Mouse (Mus musculus): ENCODE measurements around the gene Asf1a.

Gene Asf1a

GRCm38 (mm10) chr10:53596677-53597120, at the start of gene Asf1a:
Gene Asf1a, plus strand, starts transcription at chr10:53596757.
- peak; percentile 97 for ATAC-seq (ENCODE audit: insufficient number of reproducible peaks, low FRiP score, low TSS enrichment)

DNA sequence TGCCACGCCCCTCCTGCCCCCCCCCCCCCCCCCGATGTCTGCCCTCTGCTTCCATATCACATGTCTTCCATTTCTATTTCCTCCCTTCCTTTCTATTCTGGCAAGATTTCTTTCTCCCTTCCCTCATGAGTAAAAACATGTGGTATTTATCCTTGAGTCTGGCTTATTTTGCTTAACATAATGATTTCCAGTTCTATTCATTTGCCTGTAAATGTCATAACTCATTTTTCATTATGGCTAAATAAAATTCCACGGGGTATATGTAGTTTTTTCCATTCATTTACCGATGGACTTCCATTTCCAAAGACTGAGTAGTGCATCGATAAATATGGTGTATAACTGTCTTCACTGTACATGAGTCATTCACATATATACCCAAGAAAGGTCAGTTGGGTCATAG, 34.6 kb upstream of the Asf1a start:
- no peak for ATAC-seq (ENCODE audit: insufficient number of reproducible peaks, low FRiP score, low TSS enrichment)

DNA sequence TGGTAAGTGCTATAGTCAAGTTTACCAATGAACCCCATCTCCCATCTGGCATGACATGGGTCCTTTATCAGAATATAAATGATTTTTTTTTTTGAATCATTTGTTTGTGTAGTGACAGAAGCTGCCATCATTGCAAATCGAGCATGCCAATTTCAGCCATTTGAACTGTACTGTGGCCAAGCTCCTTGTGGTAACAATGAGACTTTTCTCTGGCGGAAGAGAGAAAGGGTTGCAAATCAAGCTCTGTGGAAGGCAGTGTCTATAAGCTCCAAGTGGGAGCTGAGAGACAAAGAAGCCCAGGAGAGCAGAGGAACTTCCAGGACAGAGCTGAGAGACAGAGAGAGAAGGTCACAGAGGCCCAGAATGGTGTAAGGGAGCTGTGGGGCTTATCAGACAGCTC, 31.0 kb upstream of the Asf1a start:
- ATAC-seq (ENCODE audit: insufficient number of reproducible peaks, low FRiP score, low TSS enrichment) = no peak

GRCm38 (mm10) chr10:53568531-53568930, 28.0 kb upstream of the Asf1a start:
- no peak for ATAC-seq (ENCODE audit: insufficient number of reproducible peaks, low FRiP score, low TSS enrichment)

GRCm38 (mm10) chr10:53580137-53580536, 16.4 kb upstream of the Asf1a start:
- 0 out of 2 replicates have a peak, but pooled peaks have one; percentile 15 for ATAC-seq (ENCODE audit: insufficient number of reproducible peaks, low FRiP score, low TSS enrichment)

DNA sequence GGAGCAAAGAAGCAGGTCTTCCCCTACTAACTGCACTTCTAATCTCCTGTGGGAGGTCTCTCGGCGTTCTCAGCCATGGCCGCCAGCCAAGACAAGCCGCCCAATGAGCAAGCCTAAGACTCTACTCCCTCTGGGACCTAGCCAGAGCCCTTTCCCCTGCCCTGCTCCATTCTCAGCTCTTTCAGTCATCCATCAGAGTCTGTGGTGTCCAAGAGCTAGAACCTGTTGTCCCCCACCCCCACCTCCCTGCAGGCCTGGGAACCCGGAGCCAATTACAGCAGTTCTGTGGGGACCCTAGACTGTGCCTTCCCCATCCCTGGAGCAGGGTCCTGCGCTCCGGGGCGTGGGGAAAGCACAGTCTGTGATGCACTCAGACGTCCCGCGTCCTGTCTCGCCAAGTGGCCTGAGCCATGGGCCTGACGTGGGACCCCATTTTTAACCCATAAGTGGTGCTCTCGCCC, 15.9 kb upstream of the Asf1a start:
- peak; percentile 76 for ATAC-seq (ENCODE audit: insufficient number of reproducible peaks, low FRiP score, low TSS enrichment)

- ATAC-seq (ENCODE audit: insufficient number of reproducible peaks, low FRiP score, low TSS enrichment) = no peak
These were observed 15.5 kb upstream of the Asf1a start for GRCm38 (mm10) chr10:53581087-53581486.

GRCm38 (mm10) chr10:53585777-53586176, 10.8 kb upstream of the Asf1a start:
- no peak for ATAC-seq (ENCODE audit: insufficient number of reproducible peaks, low FRiP score, low TSS enrichment)

- peak; percentile 69; the same call in 1 of the 2 replicates for ATAC-seq (ENCODE audit: insufficient number of reproducible peaks, low FRiP score, low TSS enrichment)
These were observed 547 bp upstream of the Asf1a start for GRCm38 (mm10) chr10:53595744-53596676.

DNA sequence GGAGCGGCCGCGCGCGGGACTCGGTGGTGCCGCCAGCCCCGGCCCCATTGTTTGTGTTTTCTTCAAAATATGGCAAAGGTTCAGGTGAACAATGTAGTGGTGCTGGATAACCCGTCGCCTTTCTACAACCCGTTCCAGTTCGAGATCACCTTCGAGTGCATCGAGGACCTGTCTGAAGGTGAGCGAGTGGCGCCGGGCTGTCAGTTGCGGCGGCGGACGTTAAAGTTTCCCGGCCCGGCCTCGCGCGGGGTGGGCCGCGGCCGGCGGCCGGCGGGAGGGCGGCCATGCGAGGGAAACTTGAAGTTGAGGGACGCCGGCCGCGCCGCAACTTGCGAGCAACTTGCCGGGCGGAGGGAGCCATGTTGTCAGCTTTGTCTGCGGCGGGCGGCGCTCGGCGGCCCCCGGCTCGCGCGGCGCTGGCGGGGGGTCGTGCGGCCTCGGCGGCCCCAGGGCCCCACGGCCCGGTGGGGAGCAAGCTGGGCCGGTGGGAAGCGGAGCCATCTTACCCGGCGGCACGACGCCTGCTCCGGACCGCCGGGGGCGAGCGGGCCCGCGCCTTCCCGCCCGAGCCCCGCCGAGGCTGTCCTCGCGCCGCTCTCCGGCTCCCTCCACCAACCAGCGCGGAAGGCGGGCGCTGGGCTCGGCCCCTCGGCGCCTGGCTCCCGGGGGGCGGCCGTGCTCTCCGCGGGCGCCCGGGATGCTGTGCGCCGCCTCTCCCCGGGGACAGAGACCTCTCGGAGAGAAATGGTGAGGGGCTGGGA, 744 bp downstream of the Asf1a start:
- ATAC-seq (ENCODE audit: insufficient number of reproducible peaks, low FRiP score, low TSS enrichment) = peak; percentile 27

- ATAC-seq (ENCODE audit: insufficient number of reproducible peaks, low FRiP score, low TSS enrichment) = no peak
These were observed 2.3 kb downstream of the Asf1a start for GRCm38 (mm10) chr10:53598821-53599220.

GRCm38 (mm10) chr10:53605328-53605727, 8.8 kb downstream of the Asf1a start:
- ATAC-seq (ENCODE audit: insufficient number of reproducible peaks, low FRiP score, low TSS enrichment) = no peak

GRCm38 (mm10) chr10:53608274-53608673, 11.7 kb downstream of the Asf1a start:
- no peak for ATAC-seq (ENCODE audit: insufficient number of reproducible peaks, low FRiP score, low TSS enrichment)

GRCm38 (mm10) chr10:53612172-53612571, 15.6 kb downstream of the Asf1a start:
- ATAC-seq (ENCODE audit: insufficient number of reproducible peaks, low FRiP score, low TSS enrichment) = peak; percentile 98

DNA sequence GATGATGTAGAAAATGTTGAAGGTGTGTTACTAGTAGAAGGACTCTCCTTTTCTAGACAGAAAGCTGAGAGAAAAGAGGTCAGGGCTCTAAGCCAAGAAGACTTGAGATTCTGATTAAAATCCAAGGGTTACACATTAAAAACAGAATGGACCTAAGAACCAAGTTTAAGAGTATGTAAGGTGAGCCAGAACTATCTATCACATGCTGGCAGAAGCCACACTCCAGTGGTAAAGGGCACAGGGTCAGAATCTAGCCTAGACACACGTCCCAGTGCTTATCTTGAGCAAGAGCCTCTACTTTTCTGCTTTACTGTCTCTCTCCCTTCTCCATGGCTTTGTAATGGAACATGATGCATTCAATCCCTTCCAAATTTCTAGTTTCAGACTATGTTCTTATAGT, 17.4 kb downstream of the Asf1a start:
- ATAC-seq (ENCODE audit: insufficient number of reproducible peaks, low FRiP score, low TSS enrichment) = no peak

GRCm38 (mm10) chr10:53615850-53616616, 19.5 kb downstream of the Asf1a start:
- ATAC-seq (ENCODE audit: insufficient number of reproducible peaks, low FRiP score, low TSS enrichment) = no peak

DNA sequence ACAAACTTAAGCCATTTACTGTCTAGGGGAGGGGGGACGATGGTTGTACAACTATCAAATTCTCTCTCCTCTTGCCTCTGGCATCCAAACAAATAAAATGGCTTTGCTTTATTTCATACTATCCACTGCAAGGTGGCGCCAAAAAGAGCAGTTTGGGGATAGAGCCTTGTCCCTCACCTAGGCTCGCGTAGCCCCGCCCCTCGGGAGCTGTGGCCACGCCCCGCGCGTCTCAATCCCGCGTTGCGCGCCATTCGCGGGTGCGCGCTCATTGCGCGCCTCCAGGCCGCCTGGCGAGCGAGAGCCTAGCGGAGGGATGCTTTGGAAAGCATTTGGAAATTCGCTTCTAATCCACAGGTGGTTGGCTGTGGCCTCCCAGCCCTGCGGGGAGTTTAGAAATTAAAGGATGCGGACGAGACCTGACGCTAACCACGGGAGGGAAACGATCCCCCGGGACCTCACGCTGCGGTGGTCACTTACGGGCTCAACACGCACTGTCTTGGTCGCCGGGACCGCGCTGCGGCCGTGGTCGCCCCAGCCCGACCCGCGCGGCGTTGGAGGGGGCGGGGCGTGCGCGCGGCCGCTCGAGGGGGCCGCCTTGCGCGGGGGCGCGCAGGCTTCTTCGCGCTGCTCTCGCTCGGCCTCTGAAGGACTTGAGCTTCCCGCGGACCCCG, 32.8 kb downstream of the Asf1a start:
- peak; percentile 80 for ATAC-seq (ENCODE audit: insufficient number of reproducible peaks, low FRiP score, low TSS enrichment)

- ATAC-seq (ENCODE audit: insufficient number of reproducible peaks, low FRiP score, low TSS enrichment) = peak; percentile 91
These were observed 33.3 kb downstream of the Asf1a start for GRCm38 (mm10) chr10:53629918-53630250.

- ATAC-seq (ENCODE audit: insufficient number of reproducible peaks, low FRiP score, low TSS enrichment) = peak; percentile 0; the same call in 1 of the 2 replicates
These were observed 33.8 kb downstream of the Asf1a start, which contains the start of gene Mcm9 for GRCm38 (mm10) chr10:53630339-53630738. Gene Mcm9, minus strand, starts transcription at chr10:53630439.

DNA sequence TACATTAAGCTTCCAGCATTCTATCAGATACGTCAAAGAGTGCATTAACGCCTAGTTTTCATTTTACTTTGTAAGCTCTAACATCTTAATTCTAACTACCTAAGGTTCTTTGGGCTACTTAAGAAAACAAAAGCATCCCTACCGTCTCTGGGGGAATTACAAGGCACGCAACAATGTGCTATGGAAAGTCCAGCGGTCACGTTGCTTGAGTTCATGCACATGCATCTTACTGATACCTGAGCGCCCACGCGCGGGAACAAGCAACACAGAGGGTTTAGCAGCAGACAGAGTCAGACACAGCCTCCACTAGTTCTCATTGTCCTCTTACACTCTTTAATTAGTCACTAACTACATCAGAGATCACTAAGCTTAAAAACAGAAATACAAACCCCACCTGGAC, 37.6 kb downstream of the Asf1a start:
- no peak for ATAC-seq (ENCODE audit: insufficient number of reproducible peaks, low FRiP score, low TSS enrichment)
